Mouse (Mus musculus) fat pad, adult 2 months (tissue): ENCODE results near the gene C130074G19Rik.

Experiments used
- DNase-seq: peaks from one replicate; pipeline ENCODE4 v3.0.0-alpha.2; 2011; ENCODE audit warnings: low read depth, low spot score; ENCODE audit errors: extremely low read depth

C130074G19Rik gene

GRCm38 (mm10) chr1:184845111-184846071, 37.6 kb downstream of the C130074G19Rik start:
- DNase-seq, result no peak

- DNase-seq, result no peak
These were observed 38.5 kb downstream of the C130074G19Rik start for GRCm38 (mm10) chr1:184844326-184845066.

GRCm38 (mm10) chr1:184837649-184838048, 45.4 kb downstream of the C130074G19Rik start:
- DNase-seq, result no peak

GRCm38 (mm10) chr1:184836350-184836749, 46.7 kb downstream of the C130074G19Rik start:
- DNase-seq, result no peak

- DNase-seq, result no peak
These were observed 49.5 kb downstream of the C130074G19Rik start for GRCm38 (mm10) chr1:184833499-184833898.

- DNase-seq, result no peak
These were observed 50.8 kb downstream of the C130074G19Rik start for GRCm38 (mm10) chr1:184832211-184832610.

- DNase-seq, result peak; percentile 80
These were observed 53.1 kb downstream of the C130074G19Rik start for GRCm38 (mm10) chr1:184829897-184830296.

GRCm38 (mm10) chr1:184827175-184827701, 55.8 kb downstream of the C130074G19Rik start:
- DNase-seq, result no peak

GRCm38 (mm10) chr1:184825093-184825492, 57.9 kb downstream of the C130074G19Rik start:
- DNase-seq, result no peak

GRCm38 (mm10) chr1:184824439-184824851, 58.6 kb downstream of the C130074G19Rik start:
- no peak for DNase-seq

- peak; percentile 65 for DNase-seq
These were observed 60.3 kb downstream of the C130074G19Rik start for GRCm38 (mm10) chr1:184822678-184823077.
